10 mouse cellular contexts compared by ENCODE assay signal in genomic region chr12:61175331-61175730, GRCm38 (mm10).
DNase-seq lines count a peak whose midpoint lies in the region; ATAC-seq and TF ChIP-seq lines count a peak whose summit lies in the region.
"Had no signal": no experiment of that assay in that cellular context is flagged by ENCODE, and none has a peak within 500 bp of the region (broad histone marks: within the 10 kb centered on the region; RNA-seq: fewer than 3 reads in every experiment).

No protein-coding gene starts in this region.

- DNase-seq in adrenal gland, postnatal 25 days: peak; percentile 20
- no peak for DNase-seq in adrenal gland, postnatal 4 days (ENCODE audit: low spot score in 2 of 2)
- DNase-seq in left cerebral cortex, postnatal 4 days: peak; percentile 16
- no peak for DNase-seq in left cerebral cortex, postnatal 36 days (ENCODE audit: low spot score in 2 of 2)
- peak; percentile 23 for DNase-seq in Muller cell, postnatal 12 days (ENCODE audit: inconsistent ontology term)
- peak; percentile 65 for DNase-seq in hindbrain, postnatal 0 days (ENCODE audit: low spot score)
- no peak for DNase-seq in spleen, adult 12 weeks (ENCODE audit: low spot score)
- DNase-seq in layer of hippocampus, postnatal 14 days (ENCODE audit: low spot score in 2 of 2): no peak
- DNase-seq: spleen, adult 18-20 months had no signal

- WGBS in hindbrain, postnatal 0 days: 34% methylated on average over 4 of the region's 4 CpGs

- H3K4me3 ChIP-seq in hindbrain, postnatal 0 days (ENCODE audit: low read length): no peak overlapping the region
- H3K4me3 ChIP-seq: megakaryocyte, embryonic 14.5 days had no signal

- H3K4me1 ChIP-seq in hindbrain, postnatal 0 days (ENCODE audit: insufficient read depth, low read length): no peaks in the 10 kb centered on the region
- H3K4me1 ChIP-seq: megakaryocyte, embryonic 14.5 days had no signal

- H3K36me3 ChIP-seq in hindbrain, postnatal 0 days (ENCODE audit: insufficient read depth, low read length): no peaks in the 10 kb centered on the region

- no peak overlapping the region for H3K9ac ChIP-seq in hindbrain, postnatal 0 days (replicated peaks; ENCODE audit: low read length)

- ATAC-seq in hindbrain, postnatal 0 days: no peak

- H3K27me3 ChIP-seq in hindbrain, postnatal 0 days (ENCODE audit: insufficient read depth, low read length): no peaks in the 10 kb centered on the region
- H3K27me3 ChIP-seq: megakaryocyte, embryonic 14.5 days had no signal

- H3K4me2 ChIP-seq in hindbrain, postnatal 0 days (ENCODE audit: low read depth, low read length): no peak overlapping the region

- no peak for TF ChIP-seq CTCF in hindbrain, postnatal 0 days (IDR thresholded peaks at IDR 0.05; ENCODE audit: low read depth)

- H3K27ac ChIP-seq in hindbrain, postnatal 0 days: no peak overlapping the region

- no peaks in the 10 kb centered on the region for H3K9me3 ChIP-seq in hindbrain, postnatal 0 days (ENCODE audit: low read length)
- H3K9me3 ChIP-seq: megakaryocyte, embryonic 14.5 days had no signal

- intact Hi-C loops in left cerebral cortex, postnatal 4 days (cut with DNase I): no loop called here
- intact Hi-C loops in left cerebral cortex, postnatal 36 days (cut with DNase I): no loop called here

Comparison
In these comparisons a context has a peak if more than half of its experiments do, and no peak if none do; other contexts are left out.
1. DNase-seq: peak in adrenal gland, postnatal 25 days (single experiment), left cerebral cortex, postnatal 4 days (single experiment), Muller cell, postnatal 12 days (single experiment) and hindbrain, postnatal 0 days (single experiment); none in adrenal gland, postnatal 4 days (0 of 2), left cerebral cortex, postnatal 36 days (0 of 2), spleen, adult 12 weeks (single experiment) and layer of hippocampus, postnatal 14 days (0 of 2).